23 mouse cellular contexts compared by ENCODE assay signal in the genomic region with DNA sequence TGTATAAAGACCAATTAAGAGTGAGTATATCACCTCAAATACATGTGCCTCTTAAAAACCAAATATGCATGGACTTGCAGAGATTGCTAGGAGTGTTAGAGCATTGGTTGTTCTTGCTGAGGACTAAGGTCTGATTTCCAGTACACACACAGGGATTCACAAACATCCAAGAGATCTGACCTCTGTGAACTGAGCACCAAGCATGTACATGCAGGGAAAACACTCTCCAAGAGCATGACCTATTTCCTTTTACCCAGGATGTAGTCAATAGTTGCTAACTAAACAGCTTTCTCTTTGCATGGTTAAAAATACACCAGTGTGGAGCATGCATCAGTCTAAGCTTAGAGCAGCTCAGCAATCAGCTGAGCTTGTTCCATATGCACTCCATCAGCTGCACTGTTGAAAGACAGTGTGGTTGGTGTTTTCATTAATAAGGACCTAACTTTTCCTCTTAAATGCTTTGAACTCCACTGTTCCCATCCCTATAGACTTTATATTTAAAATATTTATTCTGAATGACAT. TPM values are rescaled to one million over a fixed set of nuclear protein-coding genes. Genes with fewer than 3 reads are reported as not detected.
"Had no signal": no experiment of that assay in that cellular context is flagged by ENCODE, and none has a peak within 500 bp of the region (broad histone marks: within the 10 kb centered on the region; RNA-seq: fewer than 3 reads in every experiment).

No protein-coding gene starts in this region.

- H3K4me3 ChIP-seq: left cerebral cortex, adult 2 months; megakaryocyte, embryonic 14.5 days; midbrain, embryonic 10.5 days; midbrain, embryonic 13.5 days; myocyte; neural tube, embryonic 13.5 days; stomach, embryonic 15.5 days had no signal

- H3K27ac ChIP-seq: left cerebral cortex, adult 2 months; liver, embryonic 14.5 days; midbrain, embryonic 10.5 days; midbrain, embryonic 13.5 days; neural tube, embryonic 13.5 days; stomach, embryonic 15.5 days had no signal

- H3K9ac ChIP-seq: liver, embryonic 14.5 days; lung, embryonic 14.5 days; midbrain, embryonic 13.5 days; neural tube, embryonic 13.5 days; stomach, embryonic 15.5 days had no signal

- H3K27me3 ChIP-seq: megakaryocyte, embryonic 14.5 days; midbrain, embryonic 13.5 days; neural tube, embryonic 13.5 days; stomach, embryonic 15.5 days had no signal

- H3K4me1 ChIP-seq: midbrain, embryonic 10.5 days; midbrain, embryonic 13.5 days; neural tube, embryonic 13.5 days; stomach, embryonic 15.5 days had no signal

- ATAC-seq: intestine, embryonic 16.5 days; lung, postnatal 0 days; midbrain, embryonic 13.5 days; midbrain, embryonic 16.5 days had no signal

- DNase-seq: kidney, adult 18-20 months; kidney, adult 9 months; kidney, postnatal 14 days; kidney, postnatal 4 days; layer of hippocampus, adult 9-11 months; lung, embryonic 14.5 days; retina, postnatal 1 day; right cerebral cortex, postnatal 25 days; spleen, adult 18-20 months; thymus, postnatal 25 days had no signal

RNA-seq across cellular contexts. Expression of a gene that starts 43.6 kb away (rescaled TPM):
- total RNA-seq: monocyte, adult 5-6 weeks; neutrophil, adult 5-6 weeks had no signal
